26 mouse cellular contexts compared by ENCODE assay signal in the genomic region with DNA sequence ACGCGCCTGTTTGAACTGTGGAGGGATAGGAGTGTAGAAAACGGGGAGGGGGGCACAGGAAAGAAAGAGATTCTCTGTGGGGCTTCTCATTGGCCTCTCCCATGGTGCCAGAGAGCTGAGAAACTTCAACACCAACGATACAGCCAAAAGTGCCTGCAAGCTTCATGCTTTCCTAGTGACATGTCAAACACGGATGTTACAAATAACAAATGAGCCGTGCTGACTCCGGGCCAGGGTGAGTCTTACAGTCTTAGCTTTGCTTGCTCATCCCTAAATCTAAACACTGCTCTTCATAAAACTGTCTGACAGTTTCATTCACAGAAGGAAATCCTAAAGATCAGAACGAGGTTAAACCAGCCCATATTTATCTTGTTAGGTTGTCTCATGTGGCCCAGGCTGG.
DNase-seq lines count a peak whose midpoint lies in the region; ATAC-seq and TF ChIP-seq lines count a peak whose summit lies in the region.
"Had no signal": no experiment of that assay in that cellular context is flagged by ENCODE, and none has a peak within 500 bp of the region (broad histone marks: within the 10 kb centered on the region; RNA-seq: fewer than 3 reads in every experiment).

No protein-coding gene starts in this region.

- peak; percentile 71 for DNase-seq in adrenal gland, adult 2 months
- no peak for DNase-seq in adrenal gland, adult 8-10 months
- peak; percentile 21 for DNase-seq in kidney, adult 2 months
- no peak for DNase-seq in kidney, adult 8-10 months
- DNase-seq in lung, embryonic 14.5 days, result peak; percentile 66
- DNase-seq in lung, postnatal 36 days, result no peak
- peak; percentile 67 for DNase-seq in 3T3-L1 (ENCODE audit: low read depth, low spot score)
- no peak for DNase-seq in yolk sac, embryonic 10.5 days (ENCODE audit: low spot score)
- DNase-seq: cerebellum, adult 8-10 months; cerebellum, postnatal 25 days; forebrain, postnatal 0 days; heart, postnatal 14 days; midbrain, embryonic 14.5 days; thymus, postnatal 4 days had no signal

- TF ChIP-seq POLR2A in kidney, adult 2 months (IDR thresholded peaks at IDR 0.05; ENCODE audit: low read depth, low read length), result no peak

- no peak overlapping the region for H3K27ac ChIP-seq in kidney, adult 2 months (ENCODE audit: insufficient read depth, low read depth, low read length)
- H3K27ac ChIP-seq in lung, embryonic 14.5 days (ENCODE audit: low read depth), result no peak overlapping the region
- H3K27ac ChIP-seq: embryonic facial prominence, embryonic 10.5 days; embryonic facial prominence, embryonic 15.5 days; forebrain, embryonic 12.5 days; hindbrain, embryonic 10.5 days; hindbrain, postnatal 0 days; intestine, embryonic 15.5 days; layer of hippocampus, adult 2 months; left cerebral cortex, adult 2 months; limb, embryonic 13.5 days had no signal

- H3K4me1 ChIP-seq in kidney, adult 2 months (ENCODE audit: control insufficient read depth, insufficient read depth, low read length), result no peaks in the 10 kb centered on the region
- no peaks in the 10 kb centered on the region for H3K4me1 ChIP-seq in lung, embryonic 14.5 days (ENCODE audit: insufficient read depth)
- H3K4me1 ChIP-seq: embryonic facial prominence, embryonic 10.5 days; embryonic facial prominence, embryonic 15.5 days; forebrain, embryonic 12.5 days; hindbrain, embryonic 10.5 days; intestine, embryonic 15.5 days; limb, embryonic 13.5 days had no signal

- H3K4me3 ChIP-seq in kidney, adult 2 months (ENCODE audit: insufficient read depth, low read depth, low read length), result no peak overlapping the region
- H3K4me3 ChIP-seq in lung, embryonic 14.5 days (ENCODE audit: low read depth, low read length), result no peak overlapping the region
- H3K4me3 ChIP-seq: embryonic facial prominence, embryonic 10.5 days; embryonic facial prominence, embryonic 15.5 days; forebrain, embryonic 12.5 days; hindbrain, embryonic 10.5 days; intestine, embryonic 15.5 days; layer of hippocampus, adult 2 months; left cerebral cortex, adult 2 months; limb, embryonic 13.5 days had no signal

- ATAC-seq in lung, embryonic 14.5 days (ENCODE audit: insufficient read depth), result no peak
- ATAC-seq: forebrain, postnatal 0 days; hindbrain, postnatal 0 days; intestine, embryonic 15.5 days; Patski had no signal

- no peaks in the 10 kb centered on the region for H3K36me3 ChIP-seq in kidney, adult 2 months (ENCODE audit: control insufficient read depth, insufficient read depth, low read length)
- H3K36me3 ChIP-seq in lung, embryonic 14.5 days (ENCODE audit: insufficient read depth), result no peaks in the 10 kb centered on the region
- H3K36me3 ChIP-seq: embryonic facial prominence, embryonic 10.5 days; embryonic facial prominence, embryonic 15.5 days; forebrain, embryonic 12.5 days; G1E; hindbrain, embryonic 10.5 days; intestine, embryonic 15.5 days; limb, embryonic 13.5 days had no signal

- no peak for TF ChIP-seq CTCF in kidney, adult 2 months (conservative IDR thresholded peaks at IDR 0.05; ENCODE audit: insufficient read depth, insufficient read length, low read depth, low read length)
- TF ChIP-seq CTCF in lung, embryonic 14.5 days (IDR thresholded peaks at IDR 0.05; ENCODE audit: low read depth), result no peak

- no peaks in the 10 kb centered on the region for H3K9me3 ChIP-seq in lung, embryonic 14.5 days (ENCODE audit: low read depth, low read length)
- H3K9me3 ChIP-seq: embryonic facial prominence, embryonic 10.5 days; embryonic facial prominence, embryonic 15.5 days; forebrain, embryonic 12.5 days; G1E; hindbrain, embryonic 10.5 days; intestine, embryonic 15.5 days; limb, embryonic 13.5 days had no signal

- no peak overlapping the region for H3K9ac ChIP-seq in lung, embryonic 14.5 days
- H3K9ac ChIP-seq: embryonic facial prominence, embryonic 15.5 days; forebrain, embryonic 12.5 days; forebrain, postnatal 0 days; intestine, embryonic 15.5 days; limb, embryonic 13.5 days had no signal

- WGBS in kidney, adult 2 months, result 55% methylated on average over 8 of the region's 8 CpGs
- WGBS in lung, embryonic 14.5 days, result 48% methylated on average over 8 of the region's 8 CpGs

- H3K4me2 ChIP-seq in lung, embryonic 14.5 days, result no peak overlapping the region
- H3K4me2 ChIP-seq: embryonic facial prominence, embryonic 15.5 days; forebrain, embryonic 12.5 days; intestine, embryonic 15.5 days; limb, embryonic 13.5 days; liver, embryonic 11.5 days had no signal

- no peaks in the 10 kb centered on the region for H3K27me3 ChIP-seq in kidney, adult 2 months (replicated peaks; ENCODE audit: control insufficient read depth, insufficient read depth, low read length)
- H3K27me3 ChIP-seq in lung, embryonic 14.5 days (ENCODE audit: insufficient read depth, low read length), result no peaks in the 10 kb centered on the region
- H3K27me3 ChIP-seq: embryonic facial prominence, embryonic 15.5 days; forebrain, embryonic 12.5 days; intestine, embryonic 15.5 days; limb, embryonic 13.5 days; Patski had no signal

Comparison
In these comparisons a context has a peak if more than half of its experiments do, and no peak if none do; other contexts are left out.
1. DNase-seq: peak in adrenal gland, adult 2 months (single experiment), kidney, adult 2 months (single experiment), lung, embryonic 14.5 days (single experiment) and 3T3-L1 (single experiment); none in adrenal gland, adult 8-10 months (single experiment), kidney, adult 8-10 months (0 of 2), lung, postnatal 36 days (single experiment) and yolk sac, embryonic 10.5 days (single experiment).